Mouse (Mus musculus) testis, adult 10 weeks (tissue): ENCODE data around the gene Pthlh. TPM values are rescaled to one million over a fixed set of nuclear protein-coding genes. Genes with fewer than 3 reads are reported as not detected.

Experiments
- polyA plus RNA-seq: library from polyadenylated mRNA; stranded (reverse); fragments of 350-450 nt; fragmentation: Illumina TruSeq; extraction: RNeasy Lipid Tissue Mini Kit (QIAGEN cat#74804); gene quantifications from one replicate; pipeline ENCODE4 v1.2.3, GENCODE M21; 2014; ENCODE audit warnings: low read depth, low replicate concordance

Gene Pthlh
- not detected for polyA plus RNA-seq

GRCm38 (mm10) chr6:147263587-147264565, at the start of gene Pthlh:
Gene Pthlh (minus strand): TSS chr6:147264183.

Other genes with a start within 250 kb of the Pthlh start
- 0.24 TPM for gene Rep15, start 231.6 kb downstream of the Pthlh start, polyA plus RNA-seq
- gene Mrps35, start 221.4 kb downstream of the Pthlh start, polyA plus RNA-seq, result 8.0 TPM
- 0.32 TPM for gene Mansc4, start 177.2 kb downstream of the Pthlh start, polyA plus RNA-seq
- 2.5 TPM for gene Klhl42, start 172.8 kb downstream of the Pthlh start, polyA plus RNA-seq
- 309 TPM for gene Ccdc91, start 211.6 kb upstream of the Pthlh start, polyA plus RNA-seq